Mouse (Mus musculus): ENCODE results near the gene Wnt5b. TPM values are rescaled to one million over a fixed set of nuclear protein-coding genes. Genes with fewer than 3 reads are reported as not detected.

Wnt5b gene
- polyA plus RNA-seq, 1 experiment: 0.04 TPM

GRCm38 (mm10) chr6:119414262-119415043 lies 129.7 kb downstream of the Wnt5b start:
- H3K36me3 ChIP-seq (ENCODE audit: control insufficient read depth, insufficient read depth): no peaks in the 10 kb centered on the region

GRCm38 (mm10) chr6:119412588-119412987 lies 131.6 kb downstream of the Wnt5b start:
- H3K4me2 ChIP-seq (ENCODE audit: low read depth): no peak overlapping the region
- no peaks in the 10 kb centered on the region for H3K36me3 ChIP-seq (ENCODE audit: control insufficient read depth, insufficient read depth)
- no peak for TF ChIP-seq REST (IDR thresholded peaks at IDR 0.05; ENCODE audit: insufficient read depth, insufficient read length)
- no peak for TF ChIP-seq MYOG (IDR thresholded peaks at IDR 0.05; ENCODE audit: control insufficient read depth in 1 of 3, insufficient read depth in 1 of 3, insufficient read length in 2 of 3, low read depth in 2 of 3)
- TF ChIP-seq TCF12 (IDR thresholded peaks at IDR 0.05; ENCODE audit: insufficient read depth, poor library complexity, severe bottlenecking): no peak
- TF ChIP-seq E2F4 (IDR thresholded peaks at IDR 0.05; ENCODE audit: insufficient read depth): no peak
- TF ChIP-seq POLR2A (IDR thresholded peaks at IDR 0.05; ENCODE audit: insufficient read length, low read depth): no peak
- no peak overlapping the region for H3K4me3 ChIP-seq
- H3K79me2 ChIP-seq (ENCODE audit: control insufficient read depth, insufficient read depth): no peaks in the 10 kb centered on the region
- no peak overlapping the region for H3ac ChIP-seq (ENCODE audit: control insufficient read depth, insufficient read length)
- H3K27me3 ChIP-seq (ENCODE audit: control insufficient read depth, insufficient read depth, insufficient read length): peaks cover 4% of the 10 kb centered on the region

More at GRCm38 (mm10) chr6:119414262-119415043, 129.7 kb downstream of the Wnt5b start:
- TF ChIP-seq MYOG (IDR thresholded peaks at IDR 0.05; ENCODE audit: control insufficient read depth in 1 of 3, insufficient read depth in 1 of 3, insufficient read length in 2 of 3, low read depth in 2 of 3) (no peak), MYOD1 (IDR thresholded peaks at IDR 0.05; ENCODE audit: control insufficient read depth in 1 of 3, insufficient read length in 2 of 3, low read depth in 2 of 3) (no peak), POLR2AphosphoS2 (IDR thresholded peaks at IDR 0.05; ENCODE audit: insufficient read length, low read depth) (no peak), USF1 (IDR thresholded peaks at IDR 0.05; ENCODE audit: low read depth) (no peak), MAX (IDR thresholded peaks at IDR 0.05; ENCODE audit: low read depth) (no peak), REST (IDR thresholded peaks at IDR 0.05; ENCODE audit: insufficient read depth, insufficient read length) (no peak), TCF12 (IDR thresholded peaks at IDR 0.05; ENCODE audit: insufficient read depth, poor library complexity, severe bottlenecking) (no peak), SRF (IDR thresholded peaks at IDR 0.05; ENCODE audit: control insufficient read depth, insufficient read length, low read depth) (no peak), CEBPB (IDR thresholded peaks at IDR 0.05; ENCODE audit: insufficient read depth, poor library complexity, severe bottlenecking) (no peak), POLR2A (IDR thresholded peaks at IDR 0.05; ENCODE audit: insufficient read length, low read depth) (no peak)
- Histone ChIP-seq H3K27me3 (ENCODE audit: control insufficient read depth, insufficient read depth, insufficient read length) (peaks cover 4% of the 10 kb centered on the region), H3K79me2 (ENCODE audit: control insufficient read depth, insufficient read depth) (no peaks in the 10 kb centered on the region), H3ac (ENCODE audit: control insufficient read depth, insufficient read length) (no peak overlapping the region), H3K4me3 (no peak overlapping the region), H3K4me2 (ENCODE audit: low read depth) (no peak overlapping the region)

GRCm38 (mm10) chr6:119411511-119411910 lies 132.6 kb downstream of the Wnt5b start:
- H3K4me2 ChIP-seq (ENCODE audit: low read depth): no peak overlapping the region
- TF ChIP-seq MAX (IDR thresholded peaks at IDR 0.05; ENCODE audit: low read depth) (no peak), REST (IDR thresholded peaks at IDR 0.05; ENCODE audit: insufficient read depth, insufficient read length) (no peak), USF1 (IDR thresholded peaks at IDR 0.05; ENCODE audit: low read depth) (no peak), E2F4 (IDR thresholded peaks at IDR 0.05; ENCODE audit: insufficient read depth) (no peak), SRF (IDR thresholded peaks at IDR 0.05; ENCODE audit: control insufficient read depth, insufficient read length, low read depth) (no peak), CEBPB (IDR thresholded peaks at IDR 0.05; ENCODE audit: insufficient read depth, poor library complexity, severe bottlenecking) (no peak), MYOG (IDR thresholded peaks at IDR 0.05; ENCODE audit: control insufficient read depth in 1 of 3, insufficient read depth in 1 of 3, insufficient read length in 2 of 3, low read depth in 2 of 3) (no peak), POLR2A (IDR thresholded peaks at IDR 0.05; ENCODE audit: insufficient read length, low read depth) (no peak), POLR2AphosphoS2 (IDR thresholded peaks at IDR 0.05; ENCODE audit: insufficient read length, low read depth) (no peak), TCF12 (IDR thresholded peaks at IDR 0.05; ENCODE audit: insufficient read depth, poor library complexity, severe bottlenecking) (no peak), MYOD1 (IDR thresholded peaks at IDR 0.05; ENCODE audit: control insufficient read depth in 1 of 3, insufficient read length in 2 of 3, low read depth in 2 of 3) (no peak), TCF3 (IDR thresholded peaks at IDR 0.05; ENCODE audit: insufficient read length, low read depth) (no peak)
- H3K4me3 ChIP-seq: no peak overlapping the region
- H3K27me3 ChIP-seq (ENCODE audit: control insufficient read depth, insufficient read depth, insufficient read length): peaks cover 6% of the 10 kb centered on the region
- no peaks in the 10 kb centered on the region for H3K79me2 ChIP-seq (ENCODE audit: control insufficient read depth, insufficient read depth)
- H3ac ChIP-seq (ENCODE audit: control insufficient read depth, insufficient read length): no peak overlapping the region
- H3K36me3 ChIP-seq (ENCODE audit: control insufficient read depth, insufficient read depth): no peaks in the 10 kb centered on the region

GRCm38 (mm10) chr6:119409766-119410165 lies 134.4 kb downstream of the Wnt5b start:
- TF ChIP-seq USF1 (IDR thresholded peaks at IDR 0.05; ENCODE audit: low read depth) (no peak), CEBPB (IDR thresholded peaks at IDR 0.05; ENCODE audit: insufficient read depth, poor library complexity, severe bottlenecking) (no peak), TCF12 (IDR thresholded peaks at IDR 0.05; ENCODE audit: insufficient read depth, poor library complexity, severe bottlenecking) (no peak), REST (IDR thresholded peaks at IDR 0.05; ENCODE audit: insufficient read depth, insufficient read length) (no peak), MYOG (IDR thresholded peaks at IDR 0.05; ENCODE audit: control insufficient read depth in 1 of 3, insufficient read depth in 1 of 3, insufficient read length in 2 of 3, low read depth in 2 of 3) (no peak)
- peaks cover 5% of the 10 kb centered on the region for H3K27me3 ChIP-seq (ENCODE audit: control insufficient read depth, insufficient read depth, insufficient read length)
- H3K4me3 ChIP-seq: no peak overlapping the region
- no peaks in the 10 kb centered on the region for H3K79me2 ChIP-seq (ENCODE audit: control insufficient read depth, insufficient read depth)
- no peaks in the 10 kb centered on the region for H3K36me3 ChIP-seq (ENCODE audit: control insufficient read depth, insufficient read depth)
- no peak overlapping the region for H3ac ChIP-seq (ENCODE audit: control insufficient read depth, insufficient read length)
- no peak overlapping the region for H3K4me2 ChIP-seq (ENCODE audit: low read depth)

DNA sequence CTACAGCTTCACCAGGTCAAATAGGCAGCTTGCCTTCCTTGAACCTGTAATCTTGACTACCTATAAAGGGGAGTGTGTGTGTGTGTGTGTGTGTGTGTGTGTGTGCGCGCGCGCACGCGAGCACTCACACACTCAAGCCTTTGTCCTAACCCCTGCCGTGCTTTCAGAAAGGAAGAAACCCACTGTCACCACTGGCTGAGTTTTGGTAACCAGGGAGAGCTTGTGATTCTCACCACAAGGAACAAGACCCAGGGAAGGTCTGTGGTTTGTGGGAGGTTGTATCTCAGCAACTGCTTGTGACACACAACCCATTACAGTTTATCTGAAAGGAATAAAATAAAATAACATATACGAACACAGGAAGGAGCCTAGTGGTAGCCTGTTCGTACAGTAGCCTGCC lies 135.6 kb downstream of the Wnt5b start:
- no peaks in the 10 kb centered on the region for H3K36me3 ChIP-seq (ENCODE audit: control insufficient read depth, insufficient read depth)
- H3K4me2 ChIP-seq (ENCODE audit: low read depth): no peak overlapping the region
- TF ChIP-seq USF1 (IDR thresholded peaks at IDR 0.05; ENCODE audit: low read depth) (no peak), E2F4 (IDR thresholded peaks at IDR 0.05; ENCODE audit: insufficient read depth) (no peak), MYOD1 (IDR thresholded peaks at IDR 0.05; ENCODE audit: control insufficient read depth in 1 of 3, insufficient read length in 2 of 3, low read depth in 2 of 3) (no peak), MYOG (IDR thresholded peaks at IDR 0.05; ENCODE audit: control insufficient read depth in 1 of 3, insufficient read depth in 1 of 3, insufficient read length in 2 of 3, low read depth in 2 of 3) (no peak), MAX (IDR thresholded peaks at IDR 0.05; ENCODE audit: low read depth) (no peak), CEBPB (IDR thresholded peaks at IDR 0.05; ENCODE audit: insufficient read depth, poor library complexity, severe bottlenecking) (no peak), POLR2AphosphoS2 (IDR thresholded peaks at IDR 0.05; ENCODE audit: insufficient read length, low read depth) (no peak), TCF3 (IDR thresholded peaks at IDR 0.05; ENCODE audit: insufficient read length, low read depth) (no peak), TCF12 (IDR thresholded peaks at IDR 0.05; ENCODE audit: insufficient read depth, poor library complexity, severe bottlenecking) (no peak), POLR2A (IDR thresholded peaks at IDR 0.05; ENCODE audit: insufficient read length, low read depth) (no peak), REST (IDR thresholded peaks at IDR 0.05; ENCODE audit: insufficient read depth, insufficient read length) (no peak), SRF (IDR thresholded peaks at IDR 0.05; ENCODE audit: control insufficient read depth, insufficient read length, low read depth) (no peak)
- no peaks in the 10 kb centered on the region for H3K79me2 ChIP-seq (ENCODE audit: control insufficient read depth, insufficient read depth)
- H3ac ChIP-seq (ENCODE audit: control insufficient read depth, insufficient read length): no peak overlapping the region
- H3K27me3 ChIP-seq (ENCODE audit: control insufficient read depth, insufficient read depth, insufficient read length): peaks cover 5% of the 10 kb centered on the region
- no peak overlapping the region for H3K4me3 ChIP-seq

Measured in myocyte (in vitro differentiated cells).